Mouse (Mus musculus) E14TG2a.4 (cell line): ENCODE data around the gene Ddx31.

ENCODE experiments used
- CTCF ChIP-seq: conservative IDR thresholded peaks from 2 replicates; pipeline ENCODE4 v1.5.1; 2014; ENCODE audit warnings: low read length
- NANOG ChIP-seq: IDR thresholded peaks from 2 replicates; pipeline ENCODE4 v1.6.1; 2014; ENCODE audit warnings: borderline replicate concordance, low read length, mixed read lengths
- POU5F1 ChIP-seq: IDR thresholded peaks from 2 replicates; pipeline ENCODE4 v1.6.1; 2014; ENCODE audit warnings: low read length, borderline replicate concordance

GRCm38 (mm10) chr2:28923912-28924311, 83.7 kb downstream of the Ddx31 start:
- peak; percentile 86 for TF ChIP-seq CTCF
- TF ChIP-seq POU5F1 = no peak
- TF ChIP-seq NANOG = no peak
